Comparison of ENCODE assay signal across 8 mouse cellular contexts in genomic region chr4:46535840-46536361, GRCm38 (mm10). TPM values are rescaled to one million over a fixed set of nuclear protein-coding genes. Genes with fewer than 3 reads are reported as not detected.
DNase-seq lines count a peak whose midpoint lies in the region; ATAC-seq and TF ChIP-seq lines count a peak whose summit lies in the region.

Gene Trim14, minus strand, starts transcription at chr4:46536141.

- H3K4me2 ChIP-seq in midbrain, embryonic 16.5 days (ENCODE audit: low read length) = peak within 1 kb of the TSS; percentile 65

- no peaks in the 10 kb centered on the region for H3K79me3 ChIP-seq in C2C12 (ENCODE audit: low read depth)

- H3K9me3 ChIP-seq in hindbrain, embryonic 10.5 days = no peaks in the 10 kb centered on the region
- H3K9me3 ChIP-seq in midbrain, embryonic 16.5 days (replicated peaks; ENCODE audit: control insufficient read depth, low read length, poor library complexity, severe bottlenecking) = no peaks in the 10 kb centered on the region

- DNase-seq in MN1 (ENCODE audit: low spot score) (peak; percentile 78), liver (peak; percentile 66)
- DNase-seq in hindbrain, embryonic 10.5 days (ENCODE audit: low spot score) = peak; percentile 49
- DNase-seq in thymus, postnatal 14 days = peak; percentile 78
- DNase-seq in frontal cortex, postnatal 25 days (ENCODE audit: low spot score in 2 of 2) = no peak

- under 1% methylated on average over 46 of the region's 46 CpGs for WGBS in hindbrain, embryonic 10.5 days
- 2% methylated on average over 41 of the region's 46 CpGs for WGBS in midbrain, embryonic 16.5 days

- no peaks in the 10 kb centered on the region for H3K79me2 ChIP-seq in C2C12 (ENCODE audit: control insufficient read depth, insufficient read depth)

- H3ac ChIP-seq in C2C12 (ENCODE audit: control insufficient read depth, insufficient read length, low read depth) = peak within 1 kb of the TSS; percentile 5

- ATAC-seq in midbrain, embryonic 16.5 days = peak; percentile 40

- H3K27me3 ChIP-seq in C2C12 (ENCODE audit: control insufficient read depth, insufficient read depth, insufficient read length) = peaks cover 18% of the 10 kb centered on the region
- peaks cover 90% of the 10 kb centered on the region for H3K27me3 ChIP-seq in hindbrain, embryonic 10.5 days (ENCODE audit: insufficient read depth, poor library complexity, severe bottlenecking)
- peaks cover 32% of the 10 kb centered on the region for H3K27me3 ChIP-seq in midbrain, embryonic 16.5 days (ENCODE audit: control insufficient read depth, insufficient read depth, low read depth, low read length)

- no peak for TF ChIP-seq POLR2A in embryonic fibroblast, embryonic 13.5 days (IDR thresholded peaks at IDR 0.05; ENCODE audit: low read depth, low read length)

- H3K36me3 ChIP-seq in C2C12 (ENCODE audit: control insufficient read depth, insufficient read depth) = no peaks in the 10 kb centered on the region
- H3K36me3 ChIP-seq in hindbrain, embryonic 10.5 days = no peaks in the 10 kb centered on the region
- H3K36me3 ChIP-seq in midbrain, embryonic 16.5 days (ENCODE audit: control insufficient read depth, insufficient read depth, low read length) = peaks cover 7% of the 10 kb centered on the region; the same call in 1 of the 2 replicates

- no peak for TF ChIP-seq CTCF in C2C12 (IDR thresholded peaks at IDR 0.05; ENCODE audit: control insufficient read depth, insufficient read depth, insufficient read length)
- no peak for TF ChIP-seq CTCF in embryonic fibroblast, embryonic 13.5 days (IDR thresholded peaks at IDR 0.05; ENCODE audit: borderline replicate concordance, insufficient read depth, low read length)

- no peak within 1 kb of the TSS for H3K27ac ChIP-seq in embryonic fibroblast, embryonic 13.5 days (ENCODE audit: insufficient read depth, low read length)
- no peak within 1 kb of the TSS for H3K27ac ChIP-seq in hindbrain, embryonic 10.5 days
- no peak within 1 kb of the TSS for H3K27ac ChIP-seq in midbrain, embryonic 16.5 days (ENCODE audit: low read length)

- H3K4me1 ChIP-seq in embryonic fibroblast, embryonic 13.5 days (ENCODE audit: control insufficient read depth, insufficient read depth, low read length) = no peaks in the 10 kb centered on the region
- H3K4me1 ChIP-seq in hindbrain, embryonic 10.5 days (replicated peaks) = peaks cover 24% of the 10 kb centered on the region
- peaks cover 4% of the 10 kb centered on the region; the same call in 1 of the 2 replicates for H3K4me1 ChIP-seq in midbrain, embryonic 16.5 days (ENCODE audit: control insufficient read depth, insufficient read depth, low read length)

- peak within 1 kb of the TSS; percentile 60 for H3K9ac ChIP-seq in midbrain, embryonic 16.5 days (ENCODE audit: low read depth, low read length)

- no peak within 1 kb of the TSS for H3K4me3 ChIP-seq in C2C12 (ENCODE audit: insufficient read depth, poor library complexity, severe bottlenecking)
- H3K4me3 ChIP-seq in embryonic fibroblast, embryonic 13.5 days (ENCODE audit: insufficient read depth, low read length) = peak within 1 kb of the TSS; percentile 38
- H3K4me3 ChIP-seq in hindbrain, embryonic 10.5 days = peak within 1 kb of the TSS; percentile 56
- H3K4me3 ChIP-seq in midbrain, embryonic 16.5 days (ENCODE audit: low read depth, low read length) = peak within 1 kb of the TSS; percentile 43

TF ChIP-seq in C2C12, 6 proteins besides CTCF, POLR2A, EP300 and RAD21:
- no peak for TF ChIP-seq MYOG (IDR thresholded peaks at IDR 0.05; ENCODE audit: control insufficient read depth, extremely low read depth, insufficient read length)
- no peak for TF ChIP-seq CEBPB (IDR thresholded peaks at IDR 0.05; ENCODE audit: low read depth)
- no peak for TF ChIP-seq MAX (IDR thresholded peaks at IDR 0.05)
- TF ChIP-seq FOSL1 (IDR thresholded peaks at IDR 0.05; ENCODE audit: insufficient read depth, low read length, poor library complexity, severe bottlenecking) = no peak
- TF ChIP-seq USF1 (IDR thresholded peaks at IDR 0.05; ENCODE audit: low read depth) = no peak
- no peak for TF ChIP-seq MYOD1 (IDR thresholded peaks at IDR 0.05; ENCODE audit: control insufficient read depth, insufficient read length, low read depth)

RNA-seq across cellular contexts. Expression of gene Trim14, which starts in this region (rescaled TPM):
- 0.12 TPM for polyA plus RNA-seq in C2C12 (2012; fragmentation: generic; extraction: Trizol)
- polyA plus RNA-seq in embryonic fibroblast, embryonic 13.5 days (2011; ENCODE audit: insufficient read length, low read depth, missing spikeins) = 0.93 TPM in 1 of 2 replicates, not detected in the other
- 0.94 and 1.2 TPM in 2 replicates for polyA plus RNA-seq in hindbrain, embryonic 10.5 days (2016; fragmentation: Nextera tagmentation; extraction: Ambion mirVana)
- polyA plus RNA-seq in midbrain, embryonic 16.5 days (2015; fragmentation: Nextera tagmentation; extraction: Ambion mirVana) = 0.81 and 0.95 TPM in 2 replicates

Comparison
In these comparisons a context has a peak if more than half of its experiments do, and no peak if none do; other contexts are left out.
1. Peak in ATAC-seq, H3K4me3 ChIP-seq, H3K9ac ChIP-seq and H3K4me2 ChIP-seq in midbrain, embryonic 16.5 days; RNA of the gene not detected or under 1 TPM.
2. DNase-seq: peak in MN1 (single experiment), hindbrain, embryonic 10.5 days (single experiment), liver (single experiment) and thymus, postnatal 14 days (single experiment); none in frontal cortex, postnatal 25 days (0 of 2).